Mouse (Mus musculus) adipocyte (in vitro differentiated cells): ENCODE data around the gene Tmem169.

Experiments
- DNase-seq: peaks from one replicate; pipeline ENCODE4 v3.0.0-alpha.2; 2016; ENCODE audit warnings: low spot score

The Tmem169 gene

GRCm38 (mm10) chr1:72326162-72326821 is 42.1 kb downstream of the Tmem169 start:
- no peak for DNase-seq

DNA sequence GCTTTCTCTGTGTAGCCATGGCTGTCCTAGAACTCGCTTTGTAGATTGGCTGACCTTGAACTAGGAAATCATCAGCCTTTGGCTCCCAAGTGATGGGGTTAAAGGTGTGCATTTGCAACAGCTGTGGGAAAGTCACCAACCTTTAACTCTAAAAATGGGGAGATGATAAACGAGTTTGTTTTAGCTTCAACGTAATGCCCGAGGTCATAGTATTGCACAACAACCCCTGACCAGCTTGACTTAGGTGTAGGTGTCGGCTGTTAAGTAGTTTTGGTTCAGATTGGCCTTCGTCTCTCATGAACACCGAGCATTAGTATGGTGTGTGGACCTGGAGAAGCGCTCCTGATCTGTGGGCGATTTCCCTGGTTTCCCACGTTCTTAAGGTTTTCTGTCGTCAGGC is 50.6 kb downstream of the Tmem169 start:
- DNase-seq: no peak

DNA sequence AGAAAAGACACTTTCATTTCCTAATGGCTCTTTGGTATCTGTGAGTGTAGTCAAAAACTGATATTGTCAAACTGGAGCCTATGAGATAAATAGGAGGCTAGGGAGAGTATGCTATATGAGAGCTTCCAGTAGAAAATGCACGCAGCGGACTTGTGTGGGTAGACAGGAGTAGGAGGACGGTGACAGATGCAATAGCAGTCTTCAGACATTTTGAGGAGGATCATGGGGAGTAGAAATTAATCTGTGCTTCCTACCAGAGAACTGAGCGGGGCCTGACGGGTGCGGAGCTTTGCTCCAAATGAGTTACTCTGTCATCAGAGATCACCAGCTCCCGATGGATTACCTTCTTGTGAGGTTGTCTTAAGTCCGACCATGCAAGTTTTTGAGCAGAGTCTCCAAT is 52.6 kb downstream of the Tmem169 start:
- DNase-seq: no peak

- no peak for DNase-seq
Observed at GRCm38 (mm10) chr1:72338341-72338740, 54.2 kb downstream of the Tmem169 start.

DNA sequence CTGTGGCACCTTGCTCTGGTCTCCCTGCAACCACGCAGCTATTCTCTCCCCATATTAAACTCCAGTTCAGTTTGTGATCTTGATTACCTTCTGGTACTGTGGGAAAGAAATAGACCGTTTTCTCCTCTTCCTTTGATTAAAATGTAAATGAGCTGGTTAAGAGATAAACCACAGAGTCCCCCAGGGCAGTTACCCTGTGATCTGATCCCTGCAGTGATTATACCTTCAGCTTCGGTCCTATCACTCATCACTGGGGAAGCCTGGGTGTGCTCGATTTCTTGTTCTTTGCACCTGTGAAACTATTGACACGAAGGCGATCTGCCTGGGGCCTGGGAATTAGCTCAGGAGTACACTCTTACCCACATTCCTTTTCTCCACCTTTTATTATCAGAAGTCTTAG is 63.7 kb downstream of the Tmem169 start:
- DNase-seq: no peak
